Mouse (Mus musculus): ENCODE measurements around the gene Bcan. TPM values are rescaled to one million over a fixed set of nuclear protein-coding genes. Genes with fewer than 3 reads are reported as not detected.

Gene Bcan
- 0.21 TPM in 1 of 2 replicates, not detected in the other for polyA plus RNA-seq (2015; fragmentation: Nextera tagmentation; extraction: Ambion mirVana)

GRCm38 (mm10) chr3:88000181-88000580 lies at the start of gene Bcan:
Bcan (minus strand) TSS chr3:88000230.

GRCm38 (mm10) chr3:88042661-88043421 lies 42.8 kb upstream of the Bcan start, which contains the start of gene Gpatch4:
Gpatch4 (plus strand) TSS chr3:88043108.

GRCm38 (mm10) chr3:88027434-88028186 lies 27.6 kb upstream of the Bcan start, which contains the start of gene Hapln2:
Hapln2 (minus strand) TSS chr3:88027583.

GRCm38 (mm10) chr3:87970939-87971488 lies 29.0 kb downstream of the Bcan start, which contains the start of gene Nes:
Nes (plus strand) TSS chr3:87971078.

GRCm38 (mm10) chr3:87948378-87949265 lies 51.4 kb downstream of the Bcan start, which contains the start of gene Crabp2:
Crabp2 (plus strand) TSS chr3:87948666.

Other genes with a start within 250 kb of the Bcan start
- 0.28 TPM in 1 of 2 replicates, not detected in the other for gene Ntrk1, start 205.1 kb downstream of the Bcan start, polyA plus RNA-seq (2015; fragmentation: Nextera tagmentation; extraction: Ambion mirVana)
- 0.04 and 0.13 TPM in 2 replicates for gene Insrr, start 203.3 kb downstream of the Bcan start, polyA plus RNA-seq (2015; fragmentation: Nextera tagmentation; extraction: Ambion mirVana)
- 10.9 and 12.9 TPM in 2 replicates for gene Pear1, start 175.9 kb downstream of the Bcan start, polyA plus RNA-seq (2015; fragmentation: Nextera tagmentation; extraction: Ambion mirVana)
- 0.07 and 0.13 TPM in 2 replicates for gene Sh2d2a, start 153.5 kb downstream of the Bcan start, polyA plus RNA-seq (2015; fragmentation: Nextera tagmentation; extraction: Ambion mirVana)
- 9.7 and 10.3 TPM in 2 replicates for gene Prcc, start 114.6 kb downstream of the Bcan start, polyA plus RNA-seq (2015; fragmentation: Nextera tagmentation; extraction: Ambion mirVana)
- gene Hdgf, start 93.9 kb downstream of the Bcan start, polyA plus RNA-seq (2015; fragmentation: Nextera tagmentation; extraction: Ambion mirVana), result 113 and 133 TPM in 2 replicates
- 51.0 and 60.6 TPM in 2 replicates for gene Mrpl24, start 80.7 kb downstream of the Bcan start, polyA plus RNA-seq (2015; fragmentation: Nextera tagmentation; extraction: Ambion mirVana)
- gene Isg20l2, start 69.9 kb downstream of the Bcan start, polyA plus RNA-seq (2015; fragmentation: Nextera tagmentation; extraction: Ambion mirVana), result 16.7 and 16.8 TPM in 2 replicates
- 7.5 and 8.2 TPM in 2 replicates for gene Rrnad1, start 69.5 kb downstream of the Bcan start, polyA plus RNA-seq (2015; fragmentation: Nextera tagmentation; extraction: Ambion mirVana)
- 0.85 and 3.3 TPM in 2 replicates for gene Crabp2, start 51.6 kb downstream of the Bcan start, polyA plus RNA-seq (2015; fragmentation: Nextera tagmentation; extraction: Ambion mirVana)
- 74.2 and 79.3 TPM in 2 replicates for gene Nes, start 29.2 kb downstream of the Bcan start, polyA plus RNA-seq (2015; fragmentation: Nextera tagmentation; extraction: Ambion mirVana)
- gene Hapln2, start 27.4 kb upstream of the Bcan start, polyA plus RNA-seq (2015; fragmentation: Nextera tagmentation; extraction: Ambion mirVana), result 0.08 and 0.13 TPM in 2 replicates
- gene Gpatch4, start 42.9 kb upstream of the Bcan start, polyA plus RNA-seq (2015; fragmentation: Nextera tagmentation; extraction: Ambion mirVana), result 15.9 and 16.7 TPM in 2 replicates
- 106 and 125 TPM in 2 replicates for gene Naxe, start 58.3 kb upstream of the Bcan start, polyA plus RNA-seq (2015; fragmentation: Nextera tagmentation; extraction: Ambion mirVana)
- gene Ttc24, start 78.1 kb upstream of the Bcan start, polyA plus RNA-seq (2015; fragmentation: Nextera tagmentation; extraction: Ambion mirVana), result not detected in 2 replicates
- 5.1 and 5.8 TPM in 2 replicates for gene Iqgap3, start 81.7 kb upstream of the Bcan start, polyA plus RNA-seq (2015; fragmentation: Nextera tagmentation; extraction: Ambion mirVana)
- gene Mef2d, start 142.1 kb upstream of the Bcan start, polyA plus RNA-seq (2015; fragmentation: Nextera tagmentation; extraction: Ambion mirVana), result 63.1 and 70.4 TPM in 2 replicates